Mouse (Mus musculus) olfactory bulb, adult 2 months (tissue): ENCODE results near the gene Btg3.

Experiments used
- CTCF ChIP-seq: fragments of 200-500 bp; IDR thresholded peaks from 2 replicates; pipeline ENCODE4 v1.5.1; 2012; ENCODE audit warnings: low read depth, mild to moderate bottlenecking, low read length, moderate library complexity; ENCODE audit not compliant: insufficient read depth
- POLR2A ChIP-seq: fragments of 200-500 bp; IDR thresholded peaks from 2 replicates; pipeline ENCODE4 v1.6.1; 2012; ENCODE audit warnings: mild to moderate bottlenecking, low read depth, low read length, moderate library complexity; ENCODE audit not compliant: insufficient read depth

DNA sequence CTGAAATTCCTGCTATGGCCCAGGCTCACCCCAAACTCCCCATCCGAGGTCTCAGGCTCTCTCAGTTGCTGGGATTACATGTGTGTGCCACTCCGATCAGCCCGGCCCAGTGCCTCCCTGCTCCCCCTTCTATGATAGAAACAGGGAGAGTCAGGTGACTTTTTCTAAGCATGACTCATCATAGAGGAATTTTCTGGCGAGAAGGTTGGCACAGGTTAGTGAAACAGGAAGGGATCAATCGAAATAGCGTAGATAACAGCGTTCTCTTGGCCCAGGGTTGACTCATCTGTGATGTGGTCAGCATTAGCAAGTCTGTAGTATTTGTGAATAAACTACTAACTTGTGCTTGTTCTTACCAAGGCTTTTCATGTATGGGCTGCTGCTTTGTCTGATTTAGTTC, 59.0 kb downstream of the Btg3 start:
- no peak for TF ChIP-seq CTCF
- no peak for TF ChIP-seq POLR2A
